Mouse (Mus musculus) kidney, adult 2 months (tissue): ENCODE measurements around the gene Mup6. TPM values are rescaled to one million over a fixed set of nuclear protein-coding genes. Genes with fewer than 3 reads are reported as not detected.
"Not testable (repeated sequence)": the region's sequence is repeated elsewhere in the genome, so short reads cannot be mapped to it uniquely, and the experiment has no call there.

Source experiments
- DNase-seq: peaks from one replicate; pipeline ENCODE4 v3.0.0; 2021
- H3K27ac ChIP-seq: fragments of 200-500 bp; 2 replicates; pipeline ENCODE4 v1.5.1; 2012; ENCODE audit warnings: low read depth, low read length, control low read depth, inconsistent platforms; ENCODE audit not compliant: insufficient read depth
- H3K27me3 ChIP-seq: fragments of 200-500 bp; replicated peaks from 2 replicates; pipeline ENCODE4 v1.6.1; 2012; ENCODE audit warnings: mild to moderate bottlenecking, moderate library complexity, low read length, inconsistent platforms; ENCODE audit not compliant: control insufficient read depth, insufficient read depth
- H3K36me3 ChIP-seq: fragments of 200-500 bp; 2 replicates; pipeline ENCODE4 v1.6.1; 2012; ENCODE audit warnings: mild to moderate bottlenecking, moderate library complexity, low read length, inconsistent platforms; ENCODE audit not compliant: control insufficient read depth, insufficient read depth
- H3K4me1 ChIP-seq: fragments of 200-500 bp; 2 replicates; pipeline ENCODE4 v1.6.1; 2011; ENCODE audit warnings: low read length; ENCODE audit not compliant: control insufficient read depth, insufficient read depth
- H3K4me3 ChIP-seq: fragments of 200-500 bp; 2 replicates; pipeline ENCODE4 v1.5.1; 2011; ENCODE audit warnings: mild to moderate bottlenecking, low read depth, low read length, control low read depth; ENCODE audit not compliant: insufficient read depth
- CTCF ChIP-seq: fragments of 200-500 bp; conservative IDR thresholded peaks from 2 replicates; pipeline ENCODE4 v1.5.1; 2011; ENCODE audit warnings: low read depth, mild to moderate bottlenecking, control low read depth, low read length, moderate library complexity, mixed read lengths; ENCODE audit not compliant: insufficient read depth, insufficient read length
- POLR2A ChIP-seq: fragments of 200-500 bp; IDR thresholded peaks from one replicate; pipeline ENCODE4 v1.6.1; 2011; ENCODE audit warnings: low read depth, low read length, control low read depth
- WGBS: fragments of 180-500 bp; shearing (Covaris S2); methylation state at CpG from one replicate; pipeline ENCODE4 v1.1.7; 2018; 5-methylcytosine and 5-hydroxymethylcytosine counted together
- polyA plus RNA-seq: library from polyadenylated mRNA; depleted of rRNA; stranded (reverse); fragments of >200 nt; gene quantifications from 2 replicates; pipeline ENCODE4 v1.2.3, GENCODE M21; 2012; rRNA removed

Mup6 gene
- polyA plus RNA-seq, 1 experiment = not detected

DNA sequence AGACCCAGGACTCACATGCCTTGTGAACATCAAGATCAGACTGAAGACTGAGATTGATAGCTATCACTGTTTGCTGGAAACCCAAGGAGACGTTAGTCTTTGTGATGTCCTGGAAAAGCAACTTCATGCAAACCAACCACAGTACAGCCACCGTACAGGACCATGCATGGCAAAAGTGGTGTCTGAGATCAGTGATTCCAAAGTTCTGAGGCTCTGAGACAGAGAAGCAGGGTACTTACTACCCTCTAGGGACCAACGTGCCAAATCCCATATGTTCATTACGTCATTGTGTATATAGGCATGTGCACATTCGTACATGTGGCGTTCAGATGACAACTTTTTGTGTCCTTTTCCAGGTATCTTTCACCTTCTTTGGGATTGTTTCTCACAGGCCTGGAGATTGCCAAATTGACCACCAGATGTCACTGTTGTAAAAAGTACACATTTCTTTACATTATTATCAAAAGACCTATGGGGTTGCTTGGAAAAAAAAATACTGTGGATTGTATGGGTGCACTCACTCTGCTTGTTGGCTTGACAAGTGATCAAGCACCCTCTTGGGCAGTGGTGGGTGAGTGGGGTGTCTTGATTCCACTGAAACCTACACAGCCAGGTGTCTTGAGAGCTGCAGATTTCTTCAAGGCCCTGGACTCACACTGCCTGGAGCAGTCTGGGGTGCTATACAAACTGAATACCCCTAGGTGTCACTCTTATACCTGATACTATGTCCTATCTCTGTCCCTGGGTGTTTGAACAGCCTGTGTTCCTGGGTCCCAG is 31.4 kb upstream of the Mup6 start:
- H3K4me1 ChIP-seq = no peaks in the 10 kb centered on the region
- no peaks in the 10 kb centered on the region for H3K27me3 ChIP-seq
- H3K27ac ChIP-seq = no peak overlapping the region
- TF ChIP-seq CTCF (peak; percentile 27), POLR2A (no peak)
- H3K36me3 ChIP-seq = no peaks in the 10 kb centered on the region
- DNase-seq = peak; percentile 41
- no peak overlapping the region for H3K4me3 ChIP-seq
- WGBS = 56% methylated on average over 6 of the region's 6 CpGs

DNA sequence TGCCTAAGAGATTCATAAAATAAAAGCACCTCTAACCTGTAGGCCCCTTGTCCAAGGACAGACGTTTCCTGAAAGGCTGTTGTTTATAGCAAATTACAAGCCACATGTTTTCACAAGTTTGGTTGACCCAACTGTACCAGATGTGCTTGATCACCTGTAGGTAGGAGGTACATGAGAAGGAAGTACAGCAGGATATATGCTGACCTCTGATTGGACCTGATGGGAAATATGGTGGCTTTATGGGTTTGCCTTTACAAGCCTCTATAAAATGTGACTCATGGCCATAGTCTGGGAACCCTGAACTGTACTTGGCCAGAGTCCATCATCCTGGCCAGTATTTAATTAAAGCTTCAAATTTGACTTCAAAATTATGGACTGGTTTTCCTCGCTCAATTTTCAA is 26.6 kb upstream of the Mup6 start:
- WGBS = 62% methylated on average over 2 of the region's 2 CpGs
- no peak for DNase-seq
- TF ChIP-seq CTCF (no peak), POLR2A (no peak)

DNA sequence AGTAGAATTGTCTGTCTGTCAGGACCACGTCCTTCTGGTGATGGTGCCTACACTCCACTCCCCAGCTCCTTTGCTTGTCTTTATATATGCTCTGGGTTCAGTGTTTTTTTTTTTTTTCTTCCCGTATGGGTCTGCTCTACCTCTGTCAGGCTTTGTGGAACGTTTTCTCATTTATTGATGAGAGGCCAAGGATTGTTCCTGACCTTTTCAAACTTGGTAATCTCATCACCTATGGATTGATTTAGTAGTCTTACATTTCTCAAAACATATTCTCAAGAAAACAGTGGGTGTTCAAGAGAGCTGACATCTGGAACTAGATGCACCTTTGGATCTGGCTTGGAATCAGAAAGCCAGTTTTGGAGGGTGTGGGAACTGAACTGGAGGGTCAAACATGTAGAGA is 3.5 kb upstream of the Mup6 start, which contains the start of gene Mup4:
TSS of gene Mup4 (minus strand) at position 101 of the 400 bp plus-strand sequence.
- no peak for DNase-seq
- 70% methylated on average over 3 of the region's 3 CpGs for WGBS
- H3K27ac ChIP-seq = no peak within 1 kb of the TSS
- no peaks in the 10 kb centered on the region for H3K27me3 ChIP-seq
- TF ChIP-seq CTCF (no peak), POLR2A (no peak)
- no peaks in the 10 kb centered on the region for H3K36me3 ChIP-seq
- no peaks in the 10 kb centered on the region for H3K4me1 ChIP-seq
- no peak within 1 kb of the TSS for H3K4me3 ChIP-seq

More for the DNA sequence above, 26.6 kb upstream of the Mup6 start:
- H3K36me3 ChIP-seq = no peaks in the 10 kb centered on the region
- no peak overlapping the region for H3K27ac ChIP-seq
- H3K27me3 ChIP-seq = no peaks in the 10 kb centered on the region
- H3K4me1 ChIP-seq = no peaks in the 10 kb centered on the region
- no peak overlapping the region for H3K4me3 ChIP-seq

GRCm38 (mm10) chr4:59997894-59998293 is 33.8 kb downstream of the Mup6 start:
- not testable (repeated sequence) for DNase-seq, H3K36me3 ChIP-seq, H3K27ac ChIP-seq, H3K4me3 ChIP-seq, H3K27me3 ChIP-seq, H3K4me1 ChIP-seq

GRCm38 (mm10) chr4:60020141-60020540 is 56.0 kb downstream of the Mup6 start:
- not testable (repeated sequence) for H3K27ac ChIP-seq, H3K36me3 ChIP-seq, H3K27me3 ChIP-seq, H3K4me1 ChIP-seq, H3K4me3 ChIP-seq
- WGBS = 52% methylated on average over 7 of the region's 7 CpGs
- DNase-seq = peak; percentile 81

GRCm38 (mm10) chr4:60029334-60030111 is 65.4 kb downstream of the Mup6 start:
- not testable (repeated sequence) for DNase-seq, H3K27ac ChIP-seq, H3K4me1 ChIP-seq, H3K27me3 ChIP-seq, H3K36me3 ChIP-seq, H3K4me3 ChIP-seq
- 35% methylated on average over 13 of the region's 13 CpGs for WGBS

Other genes starting within 250 kb of the Mup6 start
- gene Inip, start 162.7 kb upstream of the Mup6 start, polyA plus RNA-seq = 5.7 and 7.5 TPM in 2 replicates
- 4.8 and 5.2 TPM in 2 replicates for gene Snx30, start 158.5 kb upstream of the Mup6 start, polyA plus RNA-seq
- gene Slc46a2, start 49.2 kb upstream of the Mup6 start, polyA plus RNA-seq = 0.10 and 0.11 TPM in 2 replicates
- gene Mup4, start 3.6 kb upstream of the Mup6 start, polyA plus RNA-seq = not detected in 2 replicates
- gene Mup7, start 106.2 kb downstream of the Mup6 start, polyA plus RNA-seq = not detected in 2 replicates
- not detected in 2 replicates for gene Mup2, start 190.0 kb downstream of the Mup6 start, polyA plus RNA-seq